Mouse (Mus musculus) intestine, embryonic 16.5 days (tissue): ENCODE data around the gene Batf. TPM values are rescaled to one million over a fixed set of nuclear protein-coding genes. Genes with fewer than 3 reads are reported as not detected.

Source experiments
- ATAC-seq: fragments of 200-750 bp; cut with Nextera tagmentation; 2 replicates; pipeline ENCODE4 v1.8.0; 2017; ENCODE audit warnings: moderate TSS enrichment, moderate library complexity
- H3K27ac ChIP-seq: fragments of 300-500 bp; sonication (generic); 2 replicates; pipeline ENCODE4 v1.5.1; 2014; ENCODE audit warnings: mild to moderate bottlenecking, low read length
- H3K27me3 ChIP-seq: fragments of 300-500 bp; sonication (generic); replicated peaks from 2 replicates; pipeline ENCODE4 v1.6.1; 2014; ENCODE audit warnings: low read length, control low read depth, mixed read lengths; ENCODE audit not compliant: control insufficient read depth, insufficient read depth
- H3K36me3 ChIP-seq: fragments of 300-500 bp; sonication (generic); 2 replicates; pipeline ENCODE4 v1.6.1; 2014; ENCODE audit warnings: low read length, control low read depth; ENCODE audit not compliant: control insufficient read depth, insufficient read depth
- H3K4me1 ChIP-seq: fragments of 300-500 bp; sonication (generic); 2 replicates; pipeline ENCODE4 v1.6.1; 2014; ENCODE audit warnings: low read length, control low read depth, mixed read lengths; ENCODE audit not compliant: control insufficient read depth, insufficient read depth
- H3K4me2 ChIP-seq: fragments of 300-500 bp; sonication (generic); 2 replicates; pipeline ENCODE4 v1.6.1; 2014; ENCODE audit warnings: low read depth, low read length, control low read depth
- H3K4me3 ChIP-seq: fragments of 300-500 bp; sonication (generic); 2 replicates; pipeline ENCODE4 v1.5.1; 2014; ENCODE audit warnings: mild to moderate bottlenecking, low read length
- H3K9ac ChIP-seq: fragments of 300-500 bp; sonication (generic); 2 replicates; pipeline ENCODE4 v1.6.1; 2014; ENCODE audit warnings: low read depth, low read length
- H3K9me3 ChIP-seq: fragments of 300-500 bp; sonication (generic); 2 replicates; pipeline ENCODE4 v1.6.1; 2016; ENCODE audit warnings: low read length, control low read depth; ENCODE audit not compliant: control insufficient read depth
- WGBS: fragments of 180-500 bp; shearing (Covaris S2); extraction: QIAGEN DNeasy Blood & Tissue Kit; methylation state at CpG from one replicate; pipeline ENCODE4 v1.1.7; 2014; 5-methylcytosine and 5-hydroxymethylcytosine counted together
- polyA plus RNA-seq: library from polyadenylated mRNA; unstranded; fragments of >200 nt; fragmentation: Nextera tagmentation; extraction: Ambion mirVana; gene quantifications from 2 replicates; pipeline ENCODE4 v1.2.1, GENCODE M21; 2015

The Batf gene
- polyA plus RNA-seq, 1 experiment from 2014 or later = 3.6 TPM

DNA sequence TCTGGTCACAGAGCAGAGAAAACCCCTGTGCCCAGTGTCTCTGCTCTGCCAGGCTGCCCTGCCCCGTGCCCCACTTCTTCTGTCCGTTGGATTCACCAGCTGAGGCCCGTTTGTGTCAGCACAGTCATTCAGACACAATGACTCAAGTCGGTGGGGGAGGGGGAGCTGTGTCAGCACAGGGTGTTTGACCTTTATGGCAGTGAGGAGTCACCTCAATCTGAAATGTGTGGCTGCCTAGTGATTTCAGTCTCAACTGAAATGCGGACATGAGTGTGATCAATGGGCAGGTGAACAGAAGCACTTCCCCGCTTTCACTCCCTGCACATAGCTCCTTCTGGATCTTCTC lies 43.4 kb downstream of the Batf start:
- Histone ChIP-seq H3K9ac (no peak overlapping the region), H3K9me3 (no peaks in the 10 kb centered on the region), H3K36me3 (no peaks in the 10 kb centered on the region), H3K4me1 (no peaks in the 10 kb centered on the region), H3K27me3 (no peaks in the 10 kb centered on the region), H3K4me3 (no peak overlapping the region), H3K4me2 (no peak overlapping the region), H3K27ac (no peak overlapping the region)
- 61% methylated on average over 6 of the region's 6 CpGs for WGBS
- ATAC-seq = no peak

DNA sequence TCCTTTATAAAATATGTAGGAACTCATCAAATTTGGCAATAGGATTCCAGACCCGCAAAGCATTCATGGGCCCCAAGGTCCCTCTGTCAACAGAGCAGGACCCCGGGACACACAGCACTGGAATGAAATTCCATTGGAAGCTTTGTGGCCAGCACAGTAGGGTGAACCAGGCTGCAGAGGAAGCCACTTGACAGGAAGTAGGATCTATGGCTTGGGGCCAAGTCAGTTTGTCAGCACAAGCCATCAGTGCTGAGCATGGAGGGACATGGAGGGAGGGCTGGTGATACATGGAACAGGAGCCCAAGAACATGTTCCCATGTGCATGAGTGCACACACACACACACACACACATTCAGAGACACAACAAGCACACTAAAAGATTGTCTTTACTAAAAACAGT lies 49.7 kb downstream of the Batf start:
- no peak overlapping the region for H3K4me3 ChIP-seq
- no peak for ATAC-seq
- no peaks in the 10 kb centered on the region for H3K27me3 ChIP-seq
- no peaks in the 10 kb centered on the region for H3K4me1 ChIP-seq
- WGBS = 72% methylated on average over 2 of the region's 2 CpGs
- H3K9ac ChIP-seq = no peak overlapping the region
- no peak overlapping the region for H3K4me2 ChIP-seq
- no peaks in the 10 kb centered on the region for H3K36me3 ChIP-seq
- H3K9me3 ChIP-seq = no peaks in the 10 kb centered on the region
- H3K27ac ChIP-seq = no peak overlapping the region

DNA sequence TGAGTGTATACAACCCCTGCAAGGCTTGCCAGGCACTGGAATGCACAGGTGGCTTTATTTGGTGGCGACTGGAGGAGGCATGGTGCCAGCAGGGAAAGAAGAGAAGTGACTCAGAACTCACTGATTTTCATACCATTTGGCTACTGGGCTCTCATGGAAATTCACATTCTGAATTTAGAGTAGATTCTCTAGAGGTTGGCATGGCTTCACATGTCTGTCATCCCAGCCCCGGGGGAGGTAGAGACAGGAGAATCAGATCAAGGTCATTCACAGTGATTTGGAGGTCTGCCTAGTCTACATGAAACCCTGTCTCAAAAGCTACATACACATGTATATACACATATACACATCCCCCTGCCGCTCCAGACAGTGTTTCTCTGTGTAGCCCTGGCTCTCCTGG lies 50.5 kb downstream of the Batf start:
- no peaks in the 10 kb centered on the region for H3K9me3 ChIP-seq
- H3K36me3 ChIP-seq = no peaks in the 10 kb centered on the region
- no peak overlapping the region for H3K4me3 ChIP-seq
- no peak overlapping the region for H3K9ac ChIP-seq
- H3K4me1 ChIP-seq = no peaks in the 10 kb centered on the region
- no peak overlapping the region for H3K27ac ChIP-seq
- no peak for ATAC-seq
- 88% methylated on average over 3 of the region's 3 CpGs for WGBS
- no peak overlapping the region for H3K4me2 ChIP-seq
- H3K27me3 ChIP-seq = no peaks in the 10 kb centered on the region

DNA sequence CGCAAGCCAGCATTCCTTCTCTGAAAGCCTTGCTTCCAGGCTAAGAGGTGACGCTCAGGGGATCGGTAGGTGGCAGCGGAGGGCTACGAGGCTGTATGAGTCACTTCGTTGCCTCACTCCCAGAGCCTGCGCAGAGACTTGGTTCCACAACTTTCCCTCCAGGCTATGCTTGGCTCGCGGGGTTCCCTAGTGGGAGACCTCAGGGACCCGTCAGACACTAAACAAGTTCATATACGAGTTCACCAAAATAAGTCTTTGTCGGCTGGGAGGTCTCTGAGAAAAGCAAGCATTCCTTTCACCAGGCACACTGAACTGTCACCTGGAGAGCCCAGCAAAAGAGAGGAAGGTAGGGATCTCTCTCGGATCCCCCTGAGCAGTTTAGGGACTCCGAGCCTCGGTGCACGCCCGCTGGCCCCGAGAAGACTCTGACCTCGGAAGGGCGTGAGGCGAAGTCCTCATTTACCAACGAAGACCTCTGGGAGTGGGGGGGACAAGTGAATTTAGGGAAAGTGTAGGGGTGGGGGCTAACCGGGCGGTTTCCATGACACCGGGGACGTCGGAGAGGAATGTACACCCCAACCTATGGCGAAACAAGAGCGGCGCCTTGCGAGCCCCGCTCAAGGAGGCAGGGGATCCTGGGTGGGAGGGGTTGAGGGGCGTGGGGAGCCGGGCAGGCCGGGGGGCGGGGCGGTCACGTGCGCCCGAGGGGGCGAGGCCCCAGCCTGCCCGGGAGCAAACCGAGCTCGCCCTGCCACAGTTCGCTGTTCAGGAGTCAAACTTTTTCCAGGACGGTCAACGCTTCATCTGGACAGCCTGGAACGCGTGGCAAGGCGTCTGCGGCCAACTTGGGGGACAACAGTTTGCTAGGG lies 59.6 kb downstream of the Batf start, which contains the start of gene Flvcr2:
TSS of gene Flvcr2 (plus strand) at position 713 of the 869 bp plus-strand sequence.
- H3K9me3 ChIP-seq = no peaks in the 10 kb centered on the region
- H3K4me1 ChIP-seq = peaks cover 5% of the 10 kb centered on the region; the same call in 1 of the 2 replicates
- H3K27ac ChIP-seq = peak within 1 kb of the TSS; percentile 55
- peak within 1 kb of the TSS; percentile 58 for H3K4me3 ChIP-seq
- peak within 1 kb of the TSS; percentile 100 for H3K4me2 ChIP-seq
- peak within 1 kb of the TSS; percentile 66 for H3K9ac ChIP-seq
- H3K36me3 ChIP-seq = no peaks in the 10 kb centered on the region
- H3K27me3 ChIP-seq = 0 out of 2 replicates have a peak, but pooled peaks cover 2% of the 10 kb centered on the region
- peak; percentile 96 for ATAC-seq
- WGBS = 1% methylated on average over 51 of the region's 51 CpGs

DNA sequence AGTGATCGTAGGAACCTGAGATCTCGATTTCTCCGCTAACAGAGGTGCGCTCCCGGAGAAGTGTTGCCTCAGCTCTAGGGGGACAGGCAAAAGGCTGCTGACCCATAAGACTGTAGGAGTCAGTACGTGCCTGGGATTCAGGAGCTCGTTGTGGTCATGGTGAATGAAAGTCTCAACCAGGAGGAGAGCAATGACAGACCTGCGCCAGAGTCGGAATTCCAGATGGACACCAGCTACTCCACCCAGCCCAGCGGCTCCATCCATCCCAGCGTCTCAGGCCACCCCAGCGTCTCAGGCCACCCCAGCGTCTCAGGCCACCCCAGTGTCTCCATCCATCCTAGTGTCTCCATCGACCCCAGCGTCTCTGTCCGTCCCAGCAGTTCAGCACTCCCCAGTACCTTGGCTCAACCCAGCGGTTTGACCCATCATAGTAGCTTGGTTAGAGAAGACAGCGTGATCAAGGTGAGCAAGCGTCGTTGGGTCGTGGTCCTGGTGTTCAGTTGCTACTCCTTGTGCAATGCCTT lies 60.3 kb downstream of the Batf start:
- Histone ChIP-seq H3K4me3 (peak overlapping the region; percentile 58), H3K4me1 (peaks cover 5% of the 10 kb centered on the region; the same call in 1 of the 2 replicates), H3K9ac (peak overlapping the region; percentile 66), H3K9me3 (no peaks in the 10 kb centered on the region), H3K36me3 (no peaks in the 10 kb centered on the region), H3K27ac (no peak overlapping the region), H3K4me2 (peak overlapping the region; percentile 100), H3K27me3 (0 out of 2 replicates have a peak, but pooled peaks cover 2% of the 10 kb centered on the region)
- ATAC-seq = peak; percentile 33
- WGBS = 21% methylated on average over 21 of the region's 21 CpGs

DNA sequence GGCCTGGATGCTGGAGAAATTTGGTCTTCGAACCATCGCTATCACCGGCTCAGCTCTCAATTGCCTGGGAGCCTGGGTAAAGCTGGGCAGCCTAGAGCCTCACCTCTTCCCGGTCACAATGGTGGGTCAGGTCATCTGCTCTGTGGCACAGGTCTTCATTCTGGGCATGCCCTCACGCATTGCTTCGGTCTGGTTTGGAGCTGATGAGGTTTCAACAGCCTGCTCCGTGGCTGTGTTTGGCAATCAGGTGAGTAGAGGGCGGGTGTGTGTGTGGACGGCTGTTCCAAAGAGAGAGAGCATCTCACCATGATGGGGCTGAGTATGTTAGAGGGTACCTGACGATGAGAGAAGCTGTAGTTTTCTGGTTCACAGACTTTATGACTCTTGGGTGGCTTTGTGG lies 60.9 kb downstream of the Batf start:
- WGBS = 72% methylated on average over 10 of the region's 10 CpGs
- no peak for ATAC-seq

DNA sequence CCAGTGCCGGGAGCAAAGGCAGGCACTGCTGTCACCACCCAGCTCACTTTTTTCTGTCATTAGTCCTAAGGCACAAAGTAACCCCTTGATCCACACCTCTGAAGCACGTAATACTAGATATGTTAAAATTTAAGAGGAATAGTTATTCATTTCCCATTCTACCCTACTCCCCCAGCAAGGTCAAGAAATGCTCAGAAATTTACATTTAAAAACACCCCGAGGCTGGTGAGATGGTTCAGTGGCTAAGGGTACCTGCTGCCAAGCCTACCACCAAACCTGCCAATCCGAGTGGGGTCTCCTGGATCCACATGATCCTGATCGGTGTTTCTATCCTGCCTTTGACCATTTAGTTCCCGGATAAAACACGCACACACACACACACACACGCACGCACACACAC lies 63.4 kb downstream of the Batf start:
- 89% methylated on average over 9 of the region's 9 CpGs for WGBS
- Histone ChIP-seq H3K9me3 (no peaks in the 10 kb centered on the region), H3K27ac (no peak overlapping the region), H3K4me2 (no peak overlapping the region), H3K9ac (no peak overlapping the region), H3K36me3 (no peaks in the 10 kb centered on the region), H3K4me3 (no peak overlapping the region), H3K4me1 (peaks cover 5% of the 10 kb centered on the region; the same call in 1 of the 2 replicates), H3K27me3 (0 out of 2 replicates have a peak, but pooled peaks cover 2% of the 10 kb centered on the region)
- ATAC-seq = no peak

More for the DNA sequence above, 60.9 kb downstream of the Batf start:
- Histone ChIP-seq H3K4me3 (peak overlapping the region; percentile 58; the same call in 1 of the 2 replicates), H3K4me2 (peak overlapping the region; percentile 100; the same call in 1 of the 2 replicates), H3K9ac (peak overlapping the region; percentile 66; the same call in 1 of the 2 replicates), H3K36me3 (no peaks in the 10 kb centered on the region), H3K27me3 (0 out of 2 replicates have a peak, but pooled peaks cover 2% of the 10 kb centered on the region), H3K9me3 (no peaks in the 10 kb centered on the region), H3K27ac (no peak overlapping the region), H3K4me1 (peaks cover 5% of the 10 kb centered on the region; the same call in 1 of the 2 replicates)

DNA sequence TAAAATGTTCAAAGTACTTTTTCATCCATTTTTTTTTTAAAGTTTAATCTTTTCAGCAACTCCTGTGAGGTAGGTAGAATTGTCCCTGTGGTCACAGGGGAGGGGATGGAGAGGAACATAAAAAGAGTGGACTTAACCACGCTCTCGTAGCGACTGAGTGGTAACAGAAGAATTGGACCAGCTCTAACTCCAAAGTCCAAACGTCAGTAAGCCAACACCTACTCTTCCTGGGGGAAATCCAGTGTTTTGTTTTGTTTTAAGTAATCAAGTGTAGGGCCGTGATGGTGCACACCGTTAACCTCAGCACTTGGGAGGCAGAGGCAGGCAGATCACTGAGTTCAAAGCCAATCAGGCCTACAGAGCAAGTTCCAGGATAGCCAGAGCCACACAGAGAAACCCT lies 65.6 kb downstream of the Batf start:
- ATAC-seq = no peak
- H3K4me1 ChIP-seq = no peaks in the 10 kb centered on the region
- H3K9ac ChIP-seq = no peak overlapping the region
- 84% methylated on average over 6 of the region's 6 CpGs for WGBS
- H3K9me3 ChIP-seq = no peaks in the 10 kb centered on the region
- no peak overlapping the region for H3K4me3 ChIP-seq
- no peak overlapping the region for H3K4me2 ChIP-seq
- H3K36me3 ChIP-seq = no peaks in the 10 kb centered on the region
- H3K27ac ChIP-seq = no peak overlapping the region
- H3K27me3 ChIP-seq = 0 out of 2 replicates have a peak, but pooled peaks cover 2% of the 10 kb centered on the region

DNA sequence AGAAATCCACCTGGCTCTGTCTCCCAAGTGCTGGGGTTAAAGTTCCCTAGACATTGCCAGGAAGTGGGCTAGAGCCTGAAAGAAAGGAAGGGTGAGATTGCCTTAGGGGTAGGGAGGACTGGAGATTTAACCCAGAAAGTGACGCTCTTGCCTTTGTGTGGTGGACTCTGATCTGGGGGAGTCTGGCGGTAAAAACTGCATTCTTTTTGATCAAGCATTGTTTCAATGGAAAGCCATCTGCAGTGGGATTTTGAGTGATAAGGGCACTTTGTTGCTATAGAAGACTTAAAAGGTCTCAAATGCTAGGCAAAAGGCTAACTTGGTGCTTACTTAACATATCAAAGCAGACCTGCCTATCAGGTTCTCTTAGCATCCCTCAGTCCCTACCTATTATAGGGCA lies 66.8 kb downstream of the Batf start:
- Histone ChIP-seq H3K4me1 (no peaks in the 10 kb centered on the region), H3K4me2 (no peak overlapping the region), H3K4me3 (no peak overlapping the region), H3K9me3 (no peaks in the 10 kb centered on the region), H3K27me3 (no peaks in the 10 kb centered on the region), H3K36me3 (no peaks in the 10 kb centered on the region), H3K9ac (no peak overlapping the region), H3K27ac (no peak overlapping the region)
- ATAC-seq = no peak
- WGBS = 37% methylated on average over 2 of the region's 2 CpGs
